Mouse (Mus musculus) heart, embryonic 15.5 days (tissue): Measurements from ENCODE around the gene Vwde. TPM values are rescaled to one million over a fixed set of nuclear protein-coding genes. Genes with fewer than 3 reads are reported as not detected.

Experiments used
- ATAC-seq: fragments of 200-750 bp; cut with Nextera tagmentation; replicated peaks from 2 replicates; pipeline ENCODE4 v1.8.0; 2017; ENCODE audit warnings: low read depth, moderate TSS enrichment; ENCODE audit not compliant: insufficient number of reproducible peaks, insufficient read depth, low FRiP score
- H3K27ac ChIP-seq: fragments of 300-500 bp; sonication (generic); 2 replicates; pipeline ENCODE4 v1.5.1; 2015; ENCODE audit warnings: mild to moderate bottlenecking, inconsistent platforms
- H3K27me3 ChIP-seq: fragments of 300-500 bp; sonication (generic); 2 replicates; pipeline ENCODE4 v1.6.1; 2015; ENCODE audit warnings: inconsistent platforms
- H3K36me3 ChIP-seq: fragments of 300-500 bp; sonication (generic); 2 replicates; pipeline ENCODE4 v1.6.1; 2015; ENCODE audit warnings: mild to moderate bottlenecking, inconsistent platforms
- H3K4me1 ChIP-seq: fragments of 300-500 bp; sonication (generic); replicated peaks from 2 replicates; pipeline ENCODE4 v1.6.1; 2015; ENCODE audit warnings: inconsistent platforms
- H3K4me2 ChIP-seq: fragments of 300-500 bp; sonication (generic); 2 replicates; pipeline ENCODE4 v1.6.1; 2015; ENCODE audit warnings: inconsistent platforms, mild to moderate bottlenecking, moderate library complexity
- H3K4me3 ChIP-seq: fragments of 300-500 bp; sonication (generic); 2 replicates; pipeline ENCODE4 v1.5.1; 2015; ENCODE audit warnings: mild to moderate bottlenecking, inconsistent platforms
- H3K9ac ChIP-seq: fragments of 300-500 bp; sonication (generic); 2 replicates; pipeline ENCODE4 v1.6.1; 2015; ENCODE audit warnings: mild to moderate bottlenecking, inconsistent platforms
- H3K9me3 ChIP-seq: fragments of 300-500 bp; sonication (generic); replicated peaks from 2 replicates; pipeline ENCODE4 v1.6.1; 2016; ENCODE audit warnings: inconsistent platforms
- WGBS: fragments of 180-500 bp; shearing (Covaris S2); methylation state at CpG from one replicate; pipeline ENCODE4 v1.1.7; 2015; ENCODE audit warnings: mixed read lengths; 5-methylcytosine and 5-hydroxymethylcytosine counted together
- polyA plus RNA-seq: library from polyadenylated mRNA; unstranded; fragments of >200 nt; fragmentation: Nextera tagmentation; extraction: Ambion mirVana; gene quantifications from 2 replicates; pipeline ENCODE4 v1.2.1, GENCODE M21; 2015

The Vwde gene
- polyA plus RNA-seq, 1 experiment from 2014 or later = not detected

DNA sequence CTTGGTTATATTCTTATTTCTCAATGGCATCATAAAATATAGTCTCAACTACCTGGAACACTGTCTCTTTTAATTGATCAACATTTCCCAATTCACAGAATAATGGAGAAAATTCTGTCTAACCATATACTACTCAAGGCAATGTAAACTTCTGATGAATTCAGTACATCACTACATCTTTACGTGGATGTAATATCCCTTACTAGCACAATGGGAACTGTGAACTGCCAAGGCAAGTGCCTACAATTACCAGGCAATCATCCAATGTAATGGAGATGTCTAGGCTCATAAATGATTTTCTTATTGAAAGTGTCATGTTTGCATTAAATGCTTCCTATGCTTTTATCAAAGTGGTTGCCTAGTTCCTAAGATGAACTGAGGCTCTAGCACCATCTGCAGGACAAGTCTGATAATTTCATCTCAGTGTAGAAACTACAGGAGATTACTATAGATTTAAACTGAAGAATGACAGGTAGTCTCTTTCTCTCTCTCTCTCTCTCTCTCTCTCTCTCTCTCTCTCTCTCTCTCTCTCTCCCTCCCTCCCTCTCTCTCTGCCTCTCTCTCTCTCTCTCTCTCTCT lies 72.6 kb downstream of the Vwde start:
- WGBS = 92% methylated on average over 1 of the region's 1 CpGs
- Histone ChIP-seq H3K4me3 (no peak overlapping the region), H3K4me1 (no peaks in the 10 kb centered on the region), H3K9me3 (no peaks in the 10 kb centered on the region), H3K4me2 (no peak overlapping the region), H3K27me3 (no peaks in the 10 kb centered on the region), H3K27ac (no peak overlapping the region), H3K36me3 (no peaks in the 10 kb centered on the region), H3K9ac (no peak overlapping the region)
- no peak for ATAC-seq

DNA sequence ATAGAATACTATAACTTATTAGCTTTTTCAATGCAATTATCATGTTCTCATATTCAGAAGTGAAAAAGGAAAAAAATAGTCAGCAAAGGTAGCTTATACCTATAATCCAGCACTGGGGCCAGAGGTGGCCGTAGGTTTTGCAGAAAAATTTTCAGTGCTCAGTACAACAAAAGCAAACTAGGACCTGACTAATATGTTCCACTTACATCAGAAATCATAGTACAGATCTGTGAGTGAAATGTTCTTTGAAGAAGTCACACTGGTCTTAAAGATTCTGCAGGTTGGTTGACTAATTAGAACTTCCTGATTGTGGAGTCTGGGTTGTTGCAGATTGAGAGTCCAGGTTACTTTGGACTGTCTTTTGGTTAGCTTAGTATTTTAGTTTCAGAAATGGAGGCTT lies 87.5 kb downstream of the Vwde start:
- ATAC-seq = no peak
- WGBS = 84% methylated on average over 1 of the region's 1 CpGs
- Histone ChIP-seq H3K4me1 (no peaks in the 10 kb centered on the region), H3K27me3 (no peaks in the 10 kb centered on the region), H3K36me3 (no peaks in the 10 kb centered on the region), H3K27ac (no peak overlapping the region), H3K4me2 (no peak overlapping the region), H3K9me3 (no peaks in the 10 kb centered on the region), H3K4me3 (no peak overlapping the region), H3K9ac (no peak overlapping the region)

DNA sequence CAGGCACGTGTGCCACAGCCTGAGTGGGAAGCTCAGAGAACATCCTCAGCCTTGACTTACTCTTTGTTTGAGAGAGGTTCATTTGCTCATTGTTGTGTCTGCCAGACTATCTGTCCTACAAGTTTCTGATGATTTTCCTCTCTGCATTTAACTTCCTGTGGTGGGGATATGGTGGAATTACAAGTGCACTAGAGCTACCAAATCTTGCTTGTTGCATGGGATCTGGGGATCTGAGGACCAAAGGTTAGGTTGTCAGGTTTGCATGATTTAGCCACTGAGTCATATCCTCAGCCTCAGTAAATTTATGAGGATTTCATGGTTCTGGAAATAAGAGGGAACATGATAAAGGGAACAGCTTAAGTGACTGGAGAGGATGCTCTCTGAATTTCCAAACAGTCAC lies 116.1 kb downstream of the Vwde start:
- WGBS = 68% methylated on average over 1 of the region's 1 CpGs
- H3K27ac ChIP-seq = no peak overlapping the region
- no peak for ATAC-seq

More for the DNA sequence above, 116.1 kb downstream of the Vwde start:
- H3K9me3 ChIP-seq = no peaks in the 10 kb centered on the region
- no peak overlapping the region for H3K9ac ChIP-seq
- H3K27me3 ChIP-seq = no peaks in the 10 kb centered on the region
- H3K36me3 ChIP-seq = no peaks in the 10 kb centered on the region
- no peak overlapping the region for H3K4me2 ChIP-seq
- H3K4me1 ChIP-seq = no peaks in the 10 kb centered on the region
- H3K4me3 ChIP-seq = no peak overlapping the region

Other genes starting within 250 kb of the Vwde start
- gene Tmem106b, start 155.2 kb downstream of the Vwde start, polyA plus RNA-seq = 27.9 and 33.7 TPM in 2 replicates